Mouse (Mus musculus): ENCODE results near the gene Slc30a7.

Gene Slc30a7

GRCm38 (mm10) chr3:115985183-115985892 lies 21.9 kb downstream of the Slc30a7 start:
- no peak for DNase-seq

DNA sequence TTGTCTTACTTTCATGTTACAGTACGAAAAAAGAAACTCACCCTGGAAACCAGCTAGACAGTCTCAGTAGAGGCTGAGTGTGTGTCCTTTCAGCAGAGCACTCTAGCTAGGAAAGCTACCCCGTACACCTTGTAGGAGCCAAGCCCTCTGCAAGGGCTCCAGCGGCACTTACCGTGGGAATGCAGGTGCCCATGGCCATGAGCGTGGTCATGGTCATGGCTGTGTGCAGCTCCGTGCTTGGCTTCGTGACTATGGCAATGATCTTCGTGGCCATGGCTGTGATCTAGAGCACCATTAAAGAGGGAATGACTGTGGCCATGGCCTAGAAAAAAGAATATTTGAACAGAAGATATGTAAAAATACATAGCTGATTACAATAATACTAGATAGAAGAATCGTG lies 22.6 kb downstream of the Slc30a7 start:
- DNase-seq: no peak

DNA sequence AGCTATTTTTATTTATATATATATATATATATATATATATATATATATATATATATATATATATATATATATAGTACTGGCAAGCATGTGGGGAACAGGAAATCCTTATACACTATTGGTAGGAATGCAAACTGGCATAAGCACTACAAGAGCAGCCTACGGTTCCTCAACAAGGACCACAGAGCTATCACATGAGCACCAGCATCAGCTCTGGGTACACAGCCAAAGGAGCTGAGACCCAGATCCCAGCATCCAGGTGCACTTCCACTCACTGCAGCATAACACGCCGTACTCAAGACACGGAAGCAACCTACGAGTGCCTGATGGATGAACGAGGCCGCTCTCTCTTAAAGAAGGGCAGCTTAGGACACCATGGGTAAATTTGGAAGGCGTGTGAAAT lies 24.0 kb downstream of the Slc30a7 start:
- DNase-seq: no peak

GRCm38 (mm10) chr3:115979000-115979399 lies 28.2 kb downstream of the Slc30a7 start:
- DNase-seq: no peak

GRCm38 (mm10) chr3:115974995-115975394 lies 32.2 kb downstream of the Slc30a7 start:
- no peak for DNase-seq

GRCm38 (mm10) chr3:115974228-115974627 lies 33.0 kb downstream of the Slc30a7 start:
- DNase-seq: no peak

DNA sequence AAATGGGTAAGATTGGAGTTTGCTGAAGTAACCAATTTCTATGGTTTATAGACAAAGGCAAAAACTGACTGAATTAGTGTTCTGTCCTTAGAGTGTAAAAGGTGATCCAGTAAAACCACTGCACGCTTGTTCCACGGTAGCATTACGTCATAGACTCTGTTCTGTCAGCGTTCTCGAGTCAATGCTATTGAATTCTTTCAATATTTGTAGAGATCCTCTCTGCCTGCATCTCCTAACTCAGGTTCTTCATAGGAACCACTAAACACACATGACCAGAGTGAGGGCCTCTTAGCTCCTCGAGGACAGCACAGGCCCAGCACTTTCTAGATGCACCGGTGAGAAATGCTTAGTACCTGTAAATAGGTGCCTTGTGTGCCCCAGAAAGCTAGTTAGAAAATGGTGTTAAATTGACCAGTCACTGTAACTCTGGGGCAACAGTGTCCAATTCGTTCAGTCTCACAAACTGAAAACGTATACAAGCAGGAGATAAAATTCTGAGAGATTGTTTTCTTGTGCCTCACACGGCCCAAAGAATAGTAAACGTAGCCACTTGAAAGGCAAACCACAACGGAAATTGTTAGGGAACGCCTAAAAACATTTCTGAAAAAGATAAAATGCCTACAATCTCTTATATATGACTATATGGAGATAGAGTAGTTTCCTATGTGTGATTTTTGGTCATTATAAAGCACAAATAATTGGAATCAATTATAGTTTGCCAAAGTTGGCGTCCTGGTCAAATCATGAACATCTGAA lies 35.1 kb downstream of the Slc30a7 start:
- DNase-seq: no peak

GRCm38 (mm10) chr3:115971045-115971785 lies 36.0 kb downstream of the Slc30a7 start:
- no peak for DNase-seq

DNA sequence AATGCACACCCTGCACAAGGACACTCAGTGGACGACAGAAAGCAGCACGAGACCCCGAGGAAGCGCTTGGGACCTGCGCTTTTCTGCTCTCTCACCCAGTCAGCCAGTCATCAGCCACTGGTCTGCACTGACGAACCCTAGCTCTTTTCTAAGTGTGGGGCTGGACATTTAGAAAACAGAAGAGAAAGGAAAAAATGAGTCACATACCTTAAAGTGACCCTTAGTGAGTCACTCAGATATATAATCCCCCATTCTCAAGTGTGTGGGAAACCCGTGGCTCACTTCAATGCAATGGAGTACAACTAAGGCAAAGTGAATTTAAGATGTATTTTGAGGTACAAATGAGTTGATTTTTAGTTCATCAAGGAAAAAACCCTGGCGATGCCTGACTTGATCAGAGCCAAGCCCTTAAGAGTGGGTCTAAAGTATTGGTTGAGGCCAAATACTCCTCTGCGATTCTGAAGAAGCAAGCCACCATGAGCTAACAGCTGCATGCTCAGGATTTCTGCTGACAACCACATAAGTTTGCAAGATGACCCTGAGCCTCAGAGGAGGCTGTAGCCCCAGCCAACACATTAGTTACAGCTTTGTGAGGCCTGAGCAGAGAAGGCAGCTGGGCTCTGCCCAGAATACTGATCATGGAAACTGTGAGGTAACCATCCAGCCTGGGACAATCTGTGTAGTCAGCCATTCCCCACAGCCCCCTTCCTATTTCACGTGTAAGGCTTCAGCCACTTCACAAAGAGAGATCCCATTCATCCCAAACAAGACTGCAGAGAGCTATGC lies 38.3 kb downstream of the Slc30a7 start:
- no peak for DNase-seq

DNA sequence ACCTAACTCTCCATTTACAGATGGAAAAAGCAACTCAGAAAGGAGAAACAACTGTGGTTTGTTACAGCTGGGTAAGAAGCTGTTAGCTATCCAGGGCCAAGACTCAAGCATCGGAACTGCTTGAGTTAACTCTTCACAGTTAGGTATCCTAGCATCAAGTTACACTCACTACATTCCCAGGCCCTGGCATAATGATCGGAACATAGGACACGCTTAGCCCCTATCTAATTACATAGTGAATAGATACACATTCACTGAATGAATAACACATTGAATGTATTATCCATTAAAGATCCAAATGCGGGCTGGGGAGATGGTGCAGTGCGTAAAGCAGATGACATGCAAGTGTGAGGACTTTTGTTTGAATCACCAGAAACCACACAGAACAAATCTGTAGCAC lies 43.1 kb downstream of the Slc30a7 start:
- DNase-seq: no peak

DNA sequence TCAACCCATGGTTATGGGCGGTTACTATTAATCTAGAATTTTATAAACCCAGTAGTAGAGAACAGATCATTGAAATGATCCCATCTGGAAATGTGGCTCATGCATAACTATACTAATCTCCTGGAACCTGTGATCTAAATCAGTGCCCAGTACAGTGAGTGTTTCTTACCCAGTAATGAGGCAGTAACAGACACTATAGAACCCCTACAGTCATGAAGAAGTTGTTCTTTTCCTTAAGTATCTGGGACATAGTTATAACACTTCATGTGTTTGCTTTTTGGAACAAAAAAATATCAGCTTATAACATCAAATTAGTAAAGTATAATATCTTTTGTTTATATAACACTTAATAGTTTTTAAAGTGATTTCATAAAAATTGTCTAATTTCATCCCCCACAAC lies 43.6 kb downstream of the Slc30a7 start:
- no peak for DNase-seq

DNA sequence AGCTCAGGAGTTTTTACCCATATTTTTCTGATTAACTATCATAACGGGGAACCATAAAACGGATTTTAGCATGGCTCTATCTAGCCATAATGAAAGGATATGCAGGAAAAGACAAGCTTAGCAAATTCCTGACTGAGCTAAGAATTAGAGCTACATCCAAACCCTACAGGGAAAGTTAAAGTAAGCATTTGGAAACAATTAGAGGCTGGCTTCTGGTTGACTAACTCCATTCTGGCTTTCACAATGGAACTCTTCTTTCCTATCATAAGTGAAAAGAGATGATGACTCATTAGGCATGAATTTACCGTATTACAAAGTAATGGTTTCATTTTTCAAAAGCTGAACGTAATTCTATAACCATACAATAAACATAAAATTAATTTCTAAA lies 45.2 kb downstream of the Slc30a7 start:
- DNase-seq: no peak

GRCm38 (mm10) chr3:115961311-115962027 lies 45.7 kb downstream of the Slc30a7 start:
- no peak for DNase-seq

DNA sequence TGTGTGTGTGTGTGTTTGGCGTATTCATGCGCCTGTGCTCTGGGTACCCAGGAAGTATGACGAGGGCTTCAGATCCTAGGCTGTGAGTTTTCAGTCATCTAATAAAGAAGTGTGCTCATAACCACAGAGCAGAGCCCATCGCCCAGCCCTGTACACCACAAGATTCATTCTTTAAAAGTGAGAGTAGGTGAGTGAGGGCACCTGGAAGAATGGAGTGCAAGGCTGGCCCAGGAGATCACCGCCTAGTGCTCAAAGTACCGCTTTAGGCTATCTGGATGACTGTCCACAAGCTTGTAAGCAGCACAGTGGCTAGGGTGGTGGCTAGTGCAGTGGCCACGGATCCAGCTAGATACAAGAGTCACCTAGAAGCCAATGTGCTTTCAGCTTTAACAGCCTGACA lies 50.0 kb downstream of the Slc30a7 start:
- DNase-seq: no peak

DNA sequence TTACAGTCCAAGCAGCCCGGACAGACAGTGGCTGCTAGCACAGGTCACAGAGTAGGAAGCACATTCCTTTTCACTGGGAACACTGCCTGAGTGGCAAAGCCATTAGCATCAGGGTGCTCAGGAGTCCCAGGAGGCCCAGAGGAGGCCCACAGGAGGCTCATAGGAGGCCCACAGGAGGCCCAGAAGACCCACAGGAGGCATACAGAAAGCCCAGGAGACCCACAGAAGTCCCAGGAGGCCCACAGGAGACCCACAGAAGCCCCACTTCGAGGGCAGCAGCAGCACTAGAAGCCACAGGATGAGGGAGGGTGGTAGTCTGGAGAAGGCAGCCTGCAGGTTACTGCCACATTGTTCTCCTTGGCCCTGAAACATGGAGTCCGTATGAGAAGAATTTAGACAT lies 54.1 kb downstream of the Slc30a7 start:
- no peak for DNase-seq

GRCm38 (mm10) chr3:115952356-115952755 lies 54.9 kb downstream of the Slc30a7 start:
- no peak for DNase-seq

- DNase-seq: no peak
Measured at GRCm38 (mm10) chr3:115951221-115951620, 56.0 kb downstream of the Slc30a7 start.

DNA sequence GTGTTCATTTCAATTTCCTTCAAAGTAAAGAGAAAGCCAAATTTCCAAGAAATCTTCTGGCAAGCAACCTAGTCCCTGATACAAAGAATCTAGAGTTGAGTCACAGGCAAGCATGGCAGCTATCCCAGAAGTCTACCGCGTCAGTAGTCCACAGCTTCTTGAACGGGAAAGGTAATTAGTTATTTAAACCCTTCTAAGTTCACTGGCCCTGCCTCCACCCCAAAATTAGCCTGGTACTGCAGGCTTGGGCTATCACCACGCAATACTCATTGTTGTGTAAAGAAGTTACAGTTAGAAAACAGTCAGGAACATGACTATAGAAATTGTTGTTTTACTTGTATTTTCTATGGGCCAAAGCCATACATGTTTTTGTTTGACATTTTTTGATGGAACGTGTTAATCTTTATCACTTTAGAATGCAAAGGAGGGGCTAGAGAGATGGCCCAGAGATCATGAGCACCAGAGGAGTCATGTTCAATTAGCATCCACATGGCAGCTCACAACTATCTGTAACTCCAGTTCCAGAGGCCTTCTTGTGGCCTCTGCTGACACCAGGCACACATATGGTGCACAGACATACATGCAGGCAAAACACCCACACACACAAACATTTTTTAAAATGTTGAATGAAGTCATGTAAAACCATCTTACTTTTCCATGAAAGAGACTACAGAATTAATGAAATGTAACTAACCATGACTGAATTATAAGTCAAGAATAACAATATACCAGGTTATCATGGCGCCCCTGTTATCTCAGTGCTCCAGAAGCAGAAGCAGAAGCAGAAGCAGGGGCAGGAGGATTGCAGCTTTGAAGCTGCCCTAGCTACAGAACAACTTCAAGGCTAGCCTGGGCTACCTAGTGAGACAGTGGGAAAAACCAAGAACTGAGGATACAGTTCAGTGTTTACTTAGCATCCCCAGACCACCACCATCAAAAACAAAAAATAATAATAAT lies 57.0 kb downstream of the Slc30a7 start:
- DNase-seq: peak; percentile 44

DNA sequence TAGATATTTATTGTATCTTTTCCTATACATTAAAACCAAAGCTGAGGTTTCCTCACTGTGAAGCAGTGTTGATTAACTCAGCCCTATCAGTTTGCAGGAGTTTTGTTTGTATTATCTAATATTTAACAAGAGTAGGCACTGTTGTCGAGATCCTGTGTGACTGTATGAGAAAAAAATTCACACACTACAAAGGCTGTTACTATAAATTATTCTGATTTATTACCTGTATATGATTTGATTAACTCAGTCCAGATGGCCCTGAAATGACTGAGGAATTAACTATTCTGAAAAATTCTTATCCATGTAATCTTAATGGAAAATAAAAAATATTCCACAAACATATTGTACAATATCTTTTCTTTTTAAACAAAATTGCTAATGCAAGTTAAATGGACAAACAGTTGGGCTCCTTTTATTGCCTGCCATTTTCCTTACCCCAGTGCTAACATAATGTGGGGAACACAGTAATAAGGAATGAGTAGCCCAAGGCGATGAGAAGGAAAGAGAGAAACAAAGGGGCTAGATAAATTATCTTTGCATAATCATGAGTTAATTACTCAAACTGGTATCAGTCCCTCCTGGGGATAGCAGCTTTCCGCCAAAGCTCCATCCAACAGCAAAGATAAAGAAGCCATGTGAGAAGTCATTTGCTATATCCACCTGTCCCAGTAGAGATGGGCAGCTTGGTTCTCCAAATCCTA lies 57.8 kb downstream of the Slc30a7 start:
- DNase-seq: no peak

- no peak for DNase-seq
Measured at GRCm38 (mm10) chr3:115946272-115946671, 60.9 kb downstream of the Slc30a7 start.

All from right cerebral cortex, postnatal 25 days (tissue).